Mouse (Mus musculus): ENCODE data around the gene Dock6.

- TF ChIP-seq POLR2A (IDR thresholded peaks at IDR 0.05; ENCODE audit: borderline replicate concordance, extremely low read depth, low read depth, low read length): no peak
- TF ChIP-seq CTCF (IDR thresholded peaks at IDR 0.05; ENCODE audit: insufficient read depth, low read length): no peak
These were observed 74.7 kb downstream of the Dock6 start for GRCm38 (mm10) chr9:21777726-21778125.
